Mouse (Mus musculus) embryonic facial prominence, embryonic 13.5 days (tissue): Measurements from ENCODE around the gene Colca2. TPM values are rescaled to one million over a fixed set of nuclear protein-coding genes. Genes with fewer than 3 reads are reported as not detected.

Experiments used
- ATAC-seq: fragments of 200-750 bp; cut with Nextera tagmentation; 2 replicates; pipeline ENCODE4 v1.8.0; 2017; ENCODE audit warnings: low read depth; ENCODE audit not compliant: insufficient number of reproducible peaks, insufficient read depth, low FRiP score, low TSS enrichment
- H3K27ac ChIP-seq: fragments of 300-500 bp; sonication (generic); 2 replicates; pipeline ENCODE4 v1.5.1; 2015; ENCODE audit warnings: moderate library complexity, mild to moderate bottlenecking, inconsistent platforms
- H3K27me3 ChIP-seq: fragments of 300-500 bp; sonication (generic); 2 replicates; pipeline ENCODE4 v1.6.1; 2015; ENCODE audit warnings: mild to moderate bottlenecking, inconsistent platforms
- H3K36me3 ChIP-seq: fragments of 300-500 bp; sonication (generic); 2 replicates; pipeline ENCODE4 v1.6.1; 2015; ENCODE audit warnings: mild to moderate bottlenecking, inconsistent platforms
- H3K4me1 ChIP-seq: fragments of 300-500 bp; sonication (generic); 2 replicates; pipeline ENCODE4 v1.6.1; 2015; ENCODE audit warnings: inconsistent platforms
- H3K4me2 ChIP-seq: fragments of 300-500 bp; sonication (generic); 2 replicates; pipeline ENCODE4 v1.6.1; 2015; ENCODE audit warnings: moderate library complexity, mild to moderate bottlenecking, inconsistent platforms
- H3K4me3 ChIP-seq: fragments of 300-500 bp; sonication (generic); 2 replicates; pipeline ENCODE4 v1.5.1; 2015; ENCODE audit warnings: mild to moderate bottlenecking, inconsistent platforms
- H3K9ac ChIP-seq: fragments of 300-500 bp; sonication (generic); 2 replicates; pipeline ENCODE4 v1.6.1; 2015; ENCODE audit warnings: mild to moderate bottlenecking, inconsistent platforms
- H3K9me3 ChIP-seq: fragments of 300-500 bp; sonication (generic); 2 replicates; pipeline ENCODE4 v1.6.1; 2016; ENCODE audit warnings: inconsistent platforms
- WGBS: fragments of 180-500 bp; shearing (Covaris S2); methylation state at CpG from one replicate; pipeline ENCODE4 v1.1.7; 2015; ENCODE audit warnings: mixed read lengths; 5-methylcytosine and 5-hydroxymethylcytosine counted together
- polyA plus RNA-seq: library from polyadenylated mRNA; unstranded; fragments of >200 nt; fragmentation: Nextera tagmentation; extraction: Ambion mirVana; gene quantifications from 2 replicates; pipeline ENCODE4 v1.2.1, GENCODE M21; 2015

Gene Colca2
- polyA plus RNA-seq, 1 experiment from 2014 or later = 3.3 TPM

- WGBS = 76% methylated on average over 3 of the region's 3 CpGs
- H3K9me3 ChIP-seq = no peaks in the 10 kb centered on the region
- H3K4me2 ChIP-seq = no peak overlapping the region
Measured at GRCm38 (mm10) chr9:51306351-51306750, 28.0 kb upstream of the Colca2 start.

GRCm38 (mm10) chr9:51305146-51305545 lies 26.8 kb upstream of the Colca2 start:
- no peak overlapping the region for H3K4me3 ChIP-seq
- no peaks in the 10 kb centered on the region for H3K9me3 ChIP-seq
- H3K27ac ChIP-seq = no peak overlapping the region
- WGBS = 76% methylated on average over 3 of the region's 3 CpGs
- no peak overlapping the region for H3K4me2 ChIP-seq
- no peaks in the 10 kb centered on the region for H3K27me3 ChIP-seq
- no peak for ATAC-seq
- H3K4me1 ChIP-seq = no peaks in the 10 kb centered on the region
- H3K36me3 ChIP-seq = no peaks in the 10 kb centered on the region
- H3K9ac ChIP-seq = no peak overlapping the region

More at GRCm38 (mm10) chr9:51306351-51306750, 28.0 kb upstream of the Colca2 start:
- Histone ChIP-seq H3K27me3 (no peaks in the 10 kb centered on the region), H3K4me1 (no peaks in the 10 kb centered on the region), H3K4me3 (no peak overlapping the region), H3K9ac (no peak overlapping the region), H3K36me3 (no peaks in the 10 kb centered on the region), H3K27ac (no peak overlapping the region)
- no peak for ATAC-seq

GRCm38 (mm10) chr9:51303980-51304379 lies 25.6 kb upstream of the Colca2 start:
- Histone ChIP-seq H3K27me3 (no peaks in the 10 kb centered on the region), H3K36me3 (no peaks in the 10 kb centered on the region), H3K27ac (no peak overlapping the region), H3K4me3 (no peak overlapping the region), H3K4me2 (no peak overlapping the region), H3K9me3 (no peaks in the 10 kb centered on the region), H3K9ac (no peak overlapping the region), H3K4me1 (no peaks in the 10 kb centered on the region)
- ATAC-seq = no peak
- WGBS = 73% methylated on average over 5 of the region's 5 CpGs

GRCm38 (mm10) chr9:51293541-51293940 lies 15.2 kb upstream of the Colca2 start:
- H3K4me3 ChIP-seq = no peak overlapping the region
- no peak for ATAC-seq
- H3K4me1 ChIP-seq = peaks cover 3% of the 10 kb centered on the region; the same call in 1 of the 2 replicates
- H3K9me3 ChIP-seq = no peaks in the 10 kb centered on the region
- H3K27ac ChIP-seq = no peak overlapping the region
- 53% methylated on average over 8 of the region's 8 CpGs for WGBS
- H3K36me3 ChIP-seq = no peaks in the 10 kb centered on the region
- H3K9ac ChIP-seq = no peak overlapping the region
- no peak overlapping the region for H3K4me2 ChIP-seq
- H3K27me3 ChIP-seq = no peaks in the 10 kb centered on the region; the same call in 1 of the 2 replicates

- no peak for ATAC-seq
- H3K4me3 ChIP-seq = no peak overlapping the region
- no peaks in the 10 kb centered on the region; the same call in 1 of the 2 replicates for H3K27me3 ChIP-seq
- no peak overlapping the region for H3K9ac ChIP-seq
- no peaks in the 10 kb centered on the region for H3K9me3 ChIP-seq
- H3K36me3 ChIP-seq = no peaks in the 10 kb centered on the region
- peaks cover 3% of the 10 kb centered on the region; the same call in 1 of the 2 replicates for H3K4me1 ChIP-seq
- 29% methylated on average over 4 of the region's 4 CpGs for WGBS
- no peak overlapping the region for H3K4me2 ChIP-seq
- no peak overlapping the region for H3K27ac ChIP-seq
Measured at GRCm38 (mm10) chr9:51292674-51293073, 14.3 kb upstream of the Colca2 start.

GRCm38 (mm10) chr9:51290980-51291379 lies 12.6 kb upstream of the Colca2 start:
- Histone ChIP-seq H3K4me1 (peaks cover 3% of the 10 kb centered on the region; the same call in 1 of the 2 replicates), H3K9ac (no peak overlapping the region), H3K4me3 (no peak overlapping the region), H3K36me3 (no peaks in the 10 kb centered on the region), H3K4me2 (no peak overlapping the region), H3K27ac (no peak overlapping the region), H3K27me3 (no peaks in the 10 kb centered on the region), H3K9me3 (no peaks in the 10 kb centered on the region)
- ATAC-seq = no peak
- WGBS = 74% methylated on average over 4 of the region's 4 CpGs

GRCm38 (mm10) chr9:51286079-51286478 lies 7.7 kb upstream of the Colca2 start:
- no peak for ATAC-seq
- Histone ChIP-seq H3K27me3 (peaks cover 11% of the 10 kb centered on the region; the same call in 1 of the 2 replicates), H3K36me3 (no peaks in the 10 kb centered on the region), H3K4me1 (no peaks in the 10 kb centered on the region), H3K27ac (no peak overlapping the region), H3K4me2 (no peak overlapping the region), H3K9me3 (no peaks in the 10 kb centered on the region), H3K4me3 (no peak overlapping the region), H3K9ac (no peak overlapping the region)
- WGBS = 51% methylated on average over 2 of the region's 2 CpGs

- WGBS = 14% methylated on average over 13 of the region's 13 CpGs
- Histone ChIP-seq H3K4me3 (peak overlapping the region; percentile 58), H3K9ac (peak overlapping the region; percentile 76), H3K27me3 (peaks cover 29% of the 10 kb centered on the region), H3K4me1 (peaks cover 5% of the 10 kb centered on the region; the same call in 1 of the 2 replicates), H3K36me3 (no peaks in the 10 kb centered on the region), H3K4me2 (peak overlapping the region; percentile 90), H3K27ac (0 out of 2 replicates have a peak overlapping the region, but pooled peaks have one; percentile 44), H3K9me3 (no peaks in the 10 kb centered on the region)
- ATAC-seq = no peak
Measured at GRCm38 (mm10) chr9:51277834-51278498, 403 bp downstream of the Colca2 start.

GRCm38 (mm10) chr9:51274678-51275077 lies 3.7 kb downstream of the Colca2 start:
- WGBS = 30% methylated on average over 4 of the region's 4 CpGs
- Histone ChIP-seq H3K4me2 (no peak overlapping the region), H3K27me3 (peaks cover 7% of the 10 kb centered on the region), H3K9me3 (no peaks in the 10 kb centered on the region), H3K27ac (no peak overlapping the region), H3K9ac (no peak overlapping the region), H3K36me3 (no peaks in the 10 kb centered on the region), H3K4me1 (peaks cover 5% of the 10 kb centered on the region; the same call in 1 of the 2 replicates), H3K4me3 (no peak overlapping the region)
- ATAC-seq = no peak

GRCm38 (mm10) chr9:51273581-51274154 lies 4.7 kb downstream of the Colca2 start:
- Histone ChIP-seq H3K27ac (no peak overlapping the region), H3K4me1 (peaks cover 5% of the 10 kb centered on the region; the same call in 1 of the 2 replicates), H3K36me3 (no peaks in the 10 kb centered on the region), H3K9me3 (no peaks in the 10 kb centered on the region), H3K4me2 (no peak overlapping the region), H3K27me3 (no peaks in the 10 kb centered on the region; the same call in 1 of the 2 replicates), H3K4me3 (no peak overlapping the region), H3K9ac (no peak overlapping the region)
- 58% methylated on average over 9 of the region's 9 CpGs for WGBS
- ATAC-seq = no peak

GRCm38 (mm10) chr9:51272102-51272501 lies 6.3 kb downstream of the Colca2 start:
- no peak overlapping the region for H3K4me2 ChIP-seq
- ATAC-seq = no peak

GRCm38 (mm10) chr9:51271073-51271472 lies 7.3 kb downstream of the Colca2 start:
- no peak for ATAC-seq
- no peak overlapping the region for H3K4me2 ChIP-seq
- H3K27me3 ChIP-seq = no peaks in the 10 kb centered on the region
- no peaks in the 10 kb centered on the region for H3K9me3 ChIP-seq
- H3K27ac ChIP-seq = no peak overlapping the region
- 75% methylated on average over 8 of the region's 8 CpGs for WGBS
- H3K4me1 ChIP-seq = no peaks in the 10 kb centered on the region
- H3K9ac ChIP-seq = no peak overlapping the region
- H3K4me3 ChIP-seq = no peak overlapping the region
- H3K36me3 ChIP-seq = no peaks in the 10 kb centered on the region

More at GRCm38 (mm10) chr9:51272102-51272501, 6.3 kb downstream of the Colca2 start:
- Histone ChIP-seq H3K9me3 (no peaks in the 10 kb centered on the region), H3K9ac (no peak overlapping the region), H3K27me3 (no peaks in the 10 kb centered on the region), H3K4me3 (no peak overlapping the region), H3K36me3 (no peaks in the 10 kb centered on the region), H3K4me1 (no peaks in the 10 kb centered on the region), H3K27ac (no peak overlapping the region)
- WGBS = 72% methylated on average over 5 of the region's 5 CpGs
